Mouse (Mus musculus): Measurements from ENCODE around the gene Afm. TPM values are rescaled to one million over a fixed set of nuclear protein-coding genes. Genes with fewer than 3 reads are reported as not detected.

Gene Afm
- total RNA-seq, 2 experiments from 2014 or later: not detected

DNA sequence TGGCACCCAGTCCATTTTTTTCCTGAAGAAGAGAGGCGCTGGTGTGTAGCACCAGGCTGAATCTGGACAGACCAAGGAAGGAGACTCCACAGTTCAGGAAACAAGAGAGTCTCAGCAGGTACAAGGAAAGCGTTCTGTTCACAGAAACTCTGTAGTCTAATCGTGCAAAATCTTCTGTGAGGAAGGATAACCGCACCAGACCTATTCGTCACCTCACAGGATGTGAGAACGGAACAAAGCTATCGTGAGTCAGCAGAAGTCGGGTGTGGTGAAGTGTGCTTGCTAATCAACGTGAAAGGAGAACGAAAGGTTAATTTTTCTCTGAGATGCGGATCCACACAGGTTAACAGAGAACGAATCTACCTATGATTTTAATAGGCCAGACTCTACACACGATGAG is 76.2 kb downstream of the Afm start:
- no peak for TF ChIP-seq CTCF (conservative IDR thresholded peaks at IDR 0.05)
- Histone ChIP-seq H3K4me3 (no peak overlapping the region), H3K27ac (no peak overlapping the region)
- DNase-seq (ENCODE audit: low spot score in 2 of 2): no peak

DNA sequence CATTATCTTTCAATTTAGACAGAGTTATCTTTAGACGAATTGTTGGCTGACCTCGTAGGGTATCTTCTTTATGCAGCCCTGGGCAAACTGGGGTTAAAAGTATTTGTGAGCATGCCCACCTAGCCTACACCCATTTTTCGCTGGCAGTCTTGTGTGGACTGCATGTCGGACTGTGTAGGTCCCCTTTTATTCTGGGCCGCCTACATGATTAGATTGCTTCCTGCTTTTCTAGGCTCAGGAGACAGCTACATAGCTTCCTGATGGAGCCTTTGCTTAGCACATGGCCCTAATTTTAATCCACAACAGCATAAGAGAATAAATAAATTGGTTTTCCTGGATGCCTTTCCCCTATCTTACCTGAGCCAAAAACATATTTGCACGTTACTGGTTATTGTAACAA is 77.4 kb downstream of the Afm start:
- H3K27ac ChIP-seq: no peak overlapping the region
- no peak for DNase-seq (ENCODE audit: low spot score in 2 of 2)
- H3K4me3 ChIP-seq: no peak overlapping the region
- no peak for TF ChIP-seq CTCF (conservative IDR thresholded peaks at IDR 0.05)

DNA sequence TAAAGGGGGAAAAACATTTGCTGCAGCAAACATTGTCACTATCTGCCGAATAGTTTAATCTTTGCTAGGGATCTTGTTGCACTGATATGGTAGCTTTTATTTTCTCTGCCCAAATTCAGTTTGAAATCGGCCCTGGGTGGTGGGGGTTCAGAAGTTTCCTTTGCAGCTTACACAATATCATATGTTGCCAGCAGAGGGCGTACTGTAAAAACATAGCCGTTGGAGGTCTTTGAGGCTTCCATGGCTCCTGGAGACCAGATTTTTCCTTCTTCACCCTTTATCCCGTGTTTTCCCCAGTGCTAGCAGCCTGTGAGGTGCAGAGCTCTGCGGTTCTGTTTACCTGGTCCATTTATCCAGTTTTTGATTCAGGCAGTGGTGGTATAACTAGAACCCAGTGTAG is 82.7 kb downstream of the Afm start:
- Histone ChIP-seq H3K27ac (no peak overlapping the region), H3K4me3 (no peak overlapping the region)
- DNase-seq (ENCODE audit: low spot score in 2 of 2): peak in 1 of 2 experiments; percentile 70
- TF ChIP-seq CTCF (conservative IDR thresholded peaks at IDR 0.05): peak; percentile 84

Other genes starting within 250 kb of the Afm start
- 100 to 1,000 TPM; 110 to 118 TPM for gene Ankrd17, start 152.4 kb upstream of the Afm start, total RNA-seq (2021)
- gene Gm9958, start 151.7 kb upstream of the Afm start, total RNA-seq (2021): 1 to 10 TPM; 2.6 to 2.8 TPM
- not detected for gene Alb, start 58.0 kb upstream of the Afm start, total RNA-seq (2021)
- gene Afp, start 28.2 kb upstream of the Afm start, total RNA-seq (2021): not detected
- gene 5830473C10Rik, start 42.2 kb downstream of the Afm start, total RNA-seq (2021): not detected
- under 1 TPM; 0.74 to 0.96 TPM for gene Rassf6, start 121.7 kb downstream of the Afm start, total RNA-seq (2021)
- gene Cxcl5, start 240.4 kb downstream of the Afm start, total RNA-seq (2021): under 1 TPM; 0.20 to 0.31 TPM
- gene Ppbp, start 249.6 kb downstream of the Afm start, total RNA-seq (2021): under 1 TPM in 1 of 2 experiments, not detected in 1; 0.46 TPM

Data from layer of hippocampus, adult 2 months (tissue).